Mouse (Mus musculus): Measurements from ENCODE around the gene Gm14862. TPM values are rescaled to one million over a fixed set of nuclear protein-coding genes. Genes with fewer than 3 reads are reported as not detected.

Gene Gm14862
- not detected for polyA plus RNA-seq (2017; shearing (Covaris generic))

GRCm38 (mm10) chrX:9256766-9257165 lies at the start of gene Gm14862:
Gene Gm14862, minus strand, starts transcription at chrX:9256899.

DNA sequence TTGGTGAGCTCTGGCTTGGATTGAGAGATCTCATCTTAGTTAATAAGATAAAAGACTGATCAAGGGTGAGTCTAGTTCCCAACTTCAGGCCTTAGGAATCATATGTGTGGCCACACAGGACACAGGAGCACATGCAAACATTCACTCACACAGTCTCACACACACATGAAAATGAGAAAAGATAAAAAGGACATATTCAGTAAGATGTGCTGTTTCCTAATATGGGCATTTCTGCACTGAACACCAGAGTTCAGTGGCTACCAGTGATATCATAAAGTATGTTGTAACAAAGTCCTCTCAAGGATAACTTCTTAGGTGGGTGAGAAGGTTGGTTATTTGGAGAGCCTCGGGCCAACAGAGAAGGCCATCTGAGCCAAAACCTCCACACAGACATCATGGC lies 26.8 kb upstream of the Gm14862 start, which contains the start of gene H2al1m:
H2al1m (plus strand) TSS at position 301 of the 400 bp plus-strand sequence.

DNA sequence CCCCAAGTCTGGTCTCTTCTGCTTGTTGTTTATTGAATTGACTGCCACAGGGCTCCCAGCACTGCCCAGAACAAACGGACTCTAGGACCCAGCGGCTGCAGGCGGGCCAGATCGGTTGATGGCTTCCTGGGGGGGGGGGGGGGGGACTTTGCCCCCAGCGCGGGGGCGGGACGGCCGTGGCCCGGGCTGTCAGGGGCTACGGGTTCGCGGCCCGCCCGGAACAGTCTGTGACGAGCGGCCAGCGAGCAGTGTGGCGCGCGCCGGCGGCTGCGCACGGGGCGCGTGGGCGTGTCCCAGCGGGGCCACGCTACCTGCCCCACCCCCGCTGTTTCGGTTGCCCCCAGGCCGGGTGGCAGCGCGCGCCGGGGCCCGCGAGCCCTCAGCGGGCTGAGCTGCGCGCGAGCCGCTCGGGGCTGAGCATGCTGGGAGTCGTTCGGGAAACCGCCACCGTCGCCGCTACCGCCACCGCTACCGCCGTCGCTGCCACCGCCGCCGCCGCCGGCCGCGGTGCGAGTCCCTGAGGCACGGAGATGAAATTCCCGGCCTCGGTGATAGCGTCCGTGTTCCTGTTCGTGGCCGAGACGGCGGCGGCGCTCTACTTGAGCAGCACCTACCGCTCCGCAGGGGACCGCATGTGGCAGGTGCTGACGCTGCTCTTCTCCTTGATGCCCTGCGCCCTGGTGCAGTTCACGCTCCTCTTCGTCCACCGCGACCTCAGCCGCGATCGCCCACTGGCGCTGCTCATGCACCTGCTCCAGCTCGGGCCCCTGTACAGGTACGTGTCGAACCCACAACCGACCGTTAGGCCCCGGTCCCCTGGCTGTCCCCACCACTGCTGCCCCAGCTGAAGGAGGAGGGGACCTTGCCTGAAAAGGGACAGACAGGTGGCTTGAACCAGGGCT lies 16.0 kb upstream of the Gm14862 start, which contains the start of gene Xk:
Xk (plus strand) TSS at position 297 of the 902 bp plus-strand sequence.

Other genes starting within 250 kb of the Gm14862 start
- not detected for gene Fthl17e, start 223.4 kb downstream of the Gm14862 start, polyA plus RNA-seq (2017; shearing (Covaris generic))
- not detected for gene Fthl17f, start 193.9 kb downstream of the Gm14862 start, polyA plus RNA-seq (2017; shearing (Covaris generic))
- gene 4930402K13Rik, start 152.3 kb downstream of the Gm14862 start, polyA plus RNA-seq (2017; shearing (Covaris generic)): not detected
- 0.20 TPM for gene Lancl3, start 57.0 kb downstream of the Gm14862 start, polyA plus RNA-seq (2017; shearing (Covaris generic))
- 0.61 TPM for gene Xk, start 15.9 kb upstream of the Gm14862 start, polyA plus RNA-seq (2017; shearing (Covaris generic))
- not detected for gene H2al1m, start 26.9 kb upstream of the Gm14862 start, polyA plus RNA-seq (2017; shearing (Covaris generic))
- not detected for gene H2al1k, start 93.7 kb upstream of the Gm14862 start, polyA plus RNA-seq (2017; shearing (Covaris generic))
- gene Cybb, start 230.9 kb upstream of the Gm14862 start, polyA plus RNA-seq (2017; shearing (Covaris generic)): 41.4 TPM

Measured in CD4-positive, CD25-positive, alpha-beta regulatory T cell, adult 9 weeks (primary cell).